Mouse (Mus musculus): ENCODE measurements around the gene Adamts16.

Adamts16 gene

DNA sequence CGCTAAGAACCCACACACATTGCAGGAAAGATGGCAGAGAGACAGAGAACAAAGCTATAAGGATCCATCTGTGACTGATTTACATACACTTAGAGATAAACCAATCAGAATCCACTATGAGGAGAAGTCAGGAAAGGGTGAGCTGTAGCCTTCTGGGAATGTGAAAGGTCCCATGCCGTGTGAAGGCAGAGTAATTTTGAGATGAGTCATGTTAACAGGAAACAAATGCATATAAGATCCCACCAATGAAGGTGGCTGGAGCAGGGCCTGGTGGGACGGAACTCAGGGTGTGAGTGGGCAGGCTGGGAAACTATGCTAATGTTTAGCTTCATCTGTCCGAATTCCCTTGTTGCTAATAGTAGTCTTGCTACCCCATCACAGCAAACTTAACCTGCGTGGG, 128.3 kb downstream of the Adamts16 start:
- DNase-seq (ENCODE audit: low spot score), result no peak

DNA sequence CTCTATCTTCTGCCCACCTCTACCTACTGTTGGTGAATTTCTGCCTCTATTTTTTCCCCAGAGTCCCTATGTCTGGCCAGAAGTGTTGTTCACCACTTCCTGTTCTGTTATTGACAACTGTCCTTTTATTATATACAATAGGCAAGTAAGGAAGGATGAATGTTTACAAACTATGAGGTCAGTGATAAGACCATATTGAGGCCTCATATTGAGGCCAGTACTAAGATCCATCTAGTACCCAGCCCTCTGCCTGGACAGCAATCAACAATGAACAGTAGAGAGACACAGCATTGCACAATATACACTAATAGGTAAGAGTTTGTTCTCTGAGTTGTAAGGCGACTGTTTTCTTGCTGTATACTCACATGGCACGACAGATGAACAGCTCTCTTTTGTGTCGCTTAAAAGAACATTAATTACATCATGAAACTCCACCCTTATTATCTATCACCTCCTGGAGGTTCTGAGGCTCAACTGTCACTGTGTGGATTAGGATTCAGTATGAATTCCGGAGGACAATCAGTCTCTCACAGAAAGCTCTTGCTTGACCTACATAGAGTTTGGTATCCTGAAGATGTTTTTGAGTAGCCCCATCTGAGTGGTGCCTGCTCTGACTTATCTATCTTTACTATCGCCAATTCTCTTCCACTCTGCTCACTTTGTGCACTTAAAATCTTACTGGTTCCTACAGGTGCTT, 134.3 kb downstream of the Adamts16 start:
- no peak for DNase-seq (ENCODE audit: low spot score)

DNA sequence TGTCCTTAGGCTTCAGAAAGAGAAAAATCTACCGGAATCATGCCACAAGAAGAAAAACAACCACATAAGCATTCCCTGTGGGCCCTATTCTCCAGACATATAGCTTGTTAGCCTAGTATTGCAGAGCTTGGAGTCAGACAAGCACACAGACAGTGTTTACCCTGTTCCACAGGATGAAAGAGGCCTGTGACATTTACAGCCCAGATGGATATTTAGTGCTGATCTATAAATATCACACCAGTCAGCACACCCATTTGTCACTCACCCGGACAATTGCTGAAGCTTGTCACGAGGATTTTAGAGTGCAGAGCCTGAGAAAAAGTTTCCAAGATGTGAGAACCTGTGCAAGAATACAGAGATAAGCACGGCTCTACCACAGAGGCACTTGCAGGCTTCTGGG, 138.7 kb downstream of the Adamts16 start:
- no peak for DNase-seq (ENCODE audit: low spot score)

DNA sequence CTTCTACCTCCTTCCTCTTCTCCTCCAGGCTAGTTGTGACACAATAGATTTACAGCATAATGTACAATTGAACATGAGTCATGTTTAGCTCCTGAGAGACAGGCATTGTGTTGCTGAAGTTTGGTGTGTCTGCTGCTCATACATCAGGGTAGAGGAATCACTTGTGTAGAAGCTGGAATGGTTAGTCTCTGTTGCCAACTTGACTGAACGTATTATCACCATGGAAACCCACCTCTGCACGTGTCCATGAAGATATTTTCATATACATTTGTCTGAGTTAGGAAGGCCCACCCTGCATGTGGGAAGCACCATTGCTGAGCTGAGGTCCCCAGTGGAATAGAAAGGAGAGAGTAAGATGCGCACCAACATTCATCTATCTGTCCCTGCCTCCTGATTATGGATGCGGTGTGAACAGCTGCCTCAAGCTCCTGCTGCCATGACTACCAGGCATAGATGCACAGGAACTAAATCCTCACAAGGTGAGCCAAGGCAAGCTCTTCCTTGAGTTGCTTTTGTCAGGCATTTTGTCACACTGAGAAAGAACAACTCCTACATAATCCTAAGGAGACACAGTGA, 142.7 kb downstream of the Adamts16 start:
- DNase-seq (ENCODE audit: low spot score), result no peak

DNA sequence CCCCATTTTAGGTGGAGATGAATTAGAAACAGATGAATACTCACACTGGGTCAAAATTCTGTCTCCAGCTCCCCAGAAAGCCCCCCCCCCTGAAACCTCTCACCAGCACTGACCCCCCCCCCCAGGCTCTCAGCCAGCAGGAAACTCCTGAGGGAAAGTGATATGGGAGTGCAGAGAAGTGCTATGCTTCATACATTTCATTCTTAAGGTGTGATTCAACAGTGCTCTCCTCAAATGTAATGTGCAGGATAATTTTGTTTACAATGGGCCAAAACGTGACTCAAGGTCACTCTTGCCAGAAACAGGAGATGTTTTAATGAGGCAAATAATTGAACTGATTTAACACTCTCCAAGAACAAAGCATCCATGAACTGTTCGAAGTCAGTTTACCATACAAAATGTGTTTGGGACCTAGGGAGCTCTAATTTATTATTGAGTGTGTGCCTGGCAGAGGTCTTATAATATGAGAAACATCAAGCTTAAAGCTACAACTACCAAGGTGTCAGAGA, 152.1 kb downstream of the Adamts16 start:
- no peak for DNase-seq (ENCODE audit: low spot score)

DNA sequence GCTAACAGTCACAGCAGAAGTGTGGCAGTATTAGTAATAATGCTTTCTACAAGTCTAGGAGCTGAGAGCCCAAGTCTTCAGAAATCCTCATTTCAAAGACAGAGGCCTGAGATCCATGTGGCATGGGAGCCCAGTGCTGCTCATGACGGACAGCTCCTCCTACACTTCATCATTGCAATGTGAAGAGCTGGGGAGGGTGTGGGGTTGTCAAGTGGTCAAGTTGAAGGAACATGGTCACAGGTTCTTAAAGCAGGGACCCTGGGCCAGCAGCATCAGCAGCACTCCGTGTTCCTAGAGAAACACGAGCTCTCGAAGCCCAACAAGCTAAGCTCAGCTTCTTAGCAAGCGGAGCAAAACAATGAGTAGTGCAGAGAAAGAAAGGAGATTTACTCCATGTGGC, 155.8 kb downstream of the Adamts16 start:
- DNase-seq (ENCODE audit: low spot score), result no peak

DNA sequence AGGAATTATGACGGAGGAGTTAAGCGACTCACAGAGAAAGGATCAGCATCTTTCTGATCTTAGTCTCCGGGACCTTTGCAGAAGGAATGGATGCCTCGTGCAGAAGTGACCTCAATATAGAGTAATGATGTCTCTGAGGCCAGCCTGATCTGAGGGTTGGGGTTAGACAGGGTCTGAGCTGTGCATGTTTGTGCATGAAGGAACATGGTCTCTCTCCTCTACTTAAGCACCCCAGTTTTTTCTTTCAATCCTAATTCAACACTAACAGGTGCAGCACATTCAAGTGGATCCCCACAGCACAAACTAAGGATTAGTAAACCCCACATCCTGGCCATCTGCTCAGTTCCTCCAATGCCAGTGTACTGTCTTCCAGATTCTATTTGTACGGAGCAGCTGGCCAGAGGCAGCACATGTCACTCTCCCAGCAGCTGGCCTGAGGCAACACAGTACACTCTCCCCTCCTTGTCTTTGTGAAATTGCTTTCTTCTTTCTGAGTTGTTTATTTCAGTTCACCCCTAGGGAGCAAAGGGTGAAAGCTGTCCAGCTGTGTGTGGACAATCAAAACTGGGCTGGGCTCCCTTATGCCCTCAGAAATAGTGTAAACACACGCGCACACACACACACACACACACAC, 156.5 kb downstream of the Adamts16 start:
- DNase-seq (ENCODE audit: low spot score), result no peak

DNA sequence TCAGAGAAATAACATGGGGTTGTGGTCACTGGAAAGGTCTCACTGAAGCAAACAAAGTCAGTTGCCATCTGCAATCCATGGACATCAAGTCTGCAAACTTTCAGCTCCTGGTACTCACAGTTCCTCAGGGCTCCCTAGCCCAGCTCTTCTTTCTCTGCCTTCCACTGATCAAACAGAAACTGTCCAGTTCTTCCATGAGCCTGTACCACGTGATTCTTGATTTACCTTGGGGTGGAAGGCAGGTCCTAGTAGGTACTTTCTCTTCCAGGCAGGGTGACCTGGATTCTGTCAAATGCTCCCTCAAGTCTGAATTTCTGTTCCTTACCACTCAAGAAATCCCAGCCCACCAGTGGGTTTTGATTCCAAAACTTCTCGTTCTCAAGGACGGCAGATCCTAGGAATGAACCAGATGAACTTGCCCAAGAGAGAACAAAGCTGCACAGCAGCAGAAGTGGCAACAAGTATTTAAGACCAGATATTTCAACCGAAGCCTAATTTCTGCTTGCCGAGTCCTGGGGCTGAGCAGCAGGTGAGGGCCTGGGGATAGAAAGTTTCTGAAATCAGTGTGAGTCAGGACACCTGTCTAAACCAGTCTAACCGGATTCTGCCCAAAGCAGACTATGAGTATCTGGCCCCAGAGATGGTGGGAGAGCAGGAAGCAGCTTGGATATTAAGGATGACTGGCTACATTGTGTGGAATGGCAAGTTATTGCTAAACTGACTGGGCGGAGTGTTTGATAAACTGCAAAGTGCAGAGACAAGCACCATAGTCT, 160.0 kb downstream of the Adamts16 start:
- no peak for DNase-seq (ENCODE audit: low spot score)

DNA sequence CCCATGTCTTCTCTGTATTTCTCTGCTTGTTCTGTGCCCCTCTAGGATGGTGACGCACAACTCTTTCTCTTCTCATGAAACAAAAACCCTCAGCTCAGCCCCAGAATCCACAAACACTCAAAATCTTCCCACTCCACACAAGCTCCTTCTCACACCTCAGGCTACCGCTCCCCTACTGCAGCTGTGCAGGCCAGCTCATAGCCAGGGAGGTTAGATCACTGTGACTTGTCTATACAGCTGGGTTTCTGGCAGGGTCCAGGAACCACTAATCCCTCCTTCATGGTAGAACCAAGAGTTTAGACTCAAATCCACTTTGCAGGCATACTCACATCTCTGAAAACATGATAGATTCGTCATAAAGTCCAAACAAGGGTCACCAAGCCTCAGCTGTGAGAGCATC, 161.3 kb downstream of the Adamts16 start:
- no peak for DNase-seq (ENCODE audit: low spot score)

Measured in yolk sac, embryonic 10.5 days (tissue).